Mouse (Mus musculus): ENCODE data around the gene Lgi2.

Lgi2 gene

GRCm38 (mm10) chr5:52565813-52566531 is at the start of gene Lgi2:
Gene Lgi2, minus strand, starts transcription at chr5:52566462.
- DNase-seq (ENCODE audit: low read depth in 2 of 2, low spot score in 2 of 2), result no peak

GRCm38 (mm10) chr5:52615421-52615820 is 49.2 kb upstream of the Lgi2 start:
- DNase-seq (ENCODE audit: low read depth in 2 of 2, low spot score in 2 of 2), result no peak

GRCm38 (mm10) chr5:52614686-52615085 is 48.4 kb upstream of the Lgi2 start:
- no peak for DNase-seq (ENCODE audit: low read depth in 2 of 2, low spot score in 2 of 2)

GRCm38 (mm10) chr5:52612776-52613175 is 46.5 kb upstream of the Lgi2 start:
- no peak for DNase-seq (ENCODE audit: low read depth in 2 of 2, low spot score in 2 of 2)

- DNase-seq (ENCODE audit: low read depth in 2 of 2, low spot score in 2 of 2), result no peak
These were observed 45.1 kb upstream of the Lgi2 start for GRCm38 (mm10) chr5:52611315-52611895.

- no peak for DNase-seq (ENCODE audit: low read depth in 2 of 2, low spot score in 2 of 2)
These were observed 44.0 kb upstream of the Lgi2 start for GRCm38 (mm10) chr5:52610306-52610705.

GRCm38 (mm10) chr5:52609672-52610071 is 43.4 kb upstream of the Lgi2 start:
- DNase-seq (ENCODE audit: low read depth in 2 of 2, low spot score in 2 of 2), result no peak

GRCm38 (mm10) chr5:52604582-52605041 is 38.4 kb upstream of the Lgi2 start:
- no peak for DNase-seq (ENCODE audit: low read depth in 2 of 2, low spot score in 2 of 2)

- no peak for DNase-seq (ENCODE audit: low read depth in 2 of 2, low spot score in 2 of 2)
These were observed 24.4 kb upstream of the Lgi2 start for GRCm38 (mm10) chr5:52590612-52591011.

- no peak for DNase-seq (ENCODE audit: low read depth in 2 of 2, low spot score in 2 of 2)
These were observed 22.4 kb upstream of the Lgi2 start for GRCm38 (mm10) chr5:52588650-52589049.

- no peak for DNase-seq (ENCODE audit: low read depth in 2 of 2, low spot score in 2 of 2)
These were observed 21.1 kb upstream of the Lgi2 start for GRCm38 (mm10) chr5:52587291-52587733.

- DNase-seq (ENCODE audit: low read depth in 2 of 2, low spot score in 2 of 2), result no peak
These were observed 6.3 kb upstream of the Lgi2 start for GRCm38 (mm10) chr5:52572572-52572971.

- no peak for DNase-seq (ENCODE audit: low read depth in 2 of 2, low spot score in 2 of 2)
These were observed 4.5 kb upstream of the Lgi2 start for GRCm38 (mm10) chr5:52570746-52571145.

GRCm38 (mm10) chr5:52565214-52565812 is 949 bp downstream of the Lgi2 start:
- DNase-seq (ENCODE audit: low read depth in 2 of 2, low spot score in 2 of 2), result no peak

GRCm38 (mm10) chr5:52564351-52564750 is 1.9 kb downstream of the Lgi2 start:
- DNase-seq (ENCODE audit: low read depth in 2 of 2, low spot score in 2 of 2), result no peak

GRCm38 (mm10) chr5:52560240-52560639 is 6.0 kb downstream of the Lgi2 start:
- no peak for DNase-seq (ENCODE audit: low read depth in 2 of 2, low spot score in 2 of 2)

- DNase-seq (ENCODE audit: low read depth in 2 of 2, low spot score in 2 of 2), result no peak
These were observed 10.7 kb downstream of the Lgi2 start for GRCm38 (mm10) chr5:52555526-52555925.

GRCm38 (mm10) chr5:52551318-52551632 is 15.0 kb downstream of the Lgi2 start:
- DNase-seq (ENCODE audit: low read depth in 2 of 2, low spot score in 2 of 2), result no peak

- DNase-seq (ENCODE audit: low read depth in 2 of 2, low spot score in 2 of 2), result no peak
These were observed 15.5 kb downstream of the Lgi2 start for GRCm38 (mm10) chr5:52550613-52551317.

GRCm38 (mm10) chr5:52546950-52547349 is 19.3 kb downstream of the Lgi2 start:
- no peak for DNase-seq (ENCODE audit: low read depth in 2 of 2, low spot score in 2 of 2)

- DNase-seq (ENCODE audit: low read depth in 2 of 2, low spot score in 2 of 2), result no peak
These were observed 22.5 kb downstream of the Lgi2 start for GRCm38 (mm10) chr5:52543770-52544169.

GRCm38 (mm10) chr5:52540186-52540585 is 26.1 kb downstream of the Lgi2 start:
- DNase-seq (ENCODE audit: low read depth in 2 of 2, low spot score in 2 of 2), result no peak
